Mouse (Mus musculus) right cerebral cortex, postnatal 4 days (tissue): ENCODE measurements at regions not wholly inside any gene's neighbourhood (a gene's known extent, or its start where the extent isn't known, plus 50 kb on each side); places are given as distances from the start of the nearest gene placed in this dataset.

Source experiments
- DNase-seq: peaks from one replicate; pipeline ENCODE4 v3.0.0-alpha.2; 2022

- no peak for DNase-seq
Observed at GRCm38 (mm10) chr3:148658368-148658767, 332.0 kb downstream of the Adgrl2 start.

- DNase-seq, result no peak
Observed at GRCm38 (mm10) chr3:148656187-148656586, 334.2 kb downstream of the Adgrl2 start.

- no peak for DNase-seq
Observed at GRCm38 (mm10) chr3:148650241-148650640, 340.1 kb downstream of the Adgrl2 start.

GRCm38 (mm10) chr3:148644924-148645323 lies 345.4 kb downstream of the Adgrl2 start:
- no peak for DNase-seq

GRCm38 (mm10) chr3:148641581-148641980 lies 348.8 kb downstream of the Adgrl2 start:
- no peak for DNase-seq

- no peak for DNase-seq
Observed at GRCm38 (mm10) chr3:148640680-148641101, 349.7 kb downstream of the Adgrl2 start.

GRCm38 (mm10) chr3:148635101-148635500 lies 355.3 kb downstream of the Adgrl2 start:
- DNase-seq, result no peak

GRCm38 (mm10) chr3:148634352-148634751 lies 356.0 kb downstream of the Adgrl2 start:
- no peak for DNase-seq

- no peak for DNase-seq
Observed at GRCm38 (mm10) chr3:148633291-148633690, 357.1 kb downstream of the Adgrl2 start.

GRCm38 (mm10) chr3:148632449-148632848 lies 357.9 kb downstream of the Adgrl2 start:
- DNase-seq, result no peak

GRCm38 (mm10) chr3:148631415-148632192 lies 358.8 kb downstream of the Adgrl2 start:
- DNase-seq, result peak; percentile 10

GRCm38 (mm10) chr3:148630865-148631264 lies 359.5 kb downstream of the Adgrl2 start:
- no peak for DNase-seq

- no peak for DNase-seq
Observed at GRCm38 (mm10) chr3:148614971-148615671, 375.2 kb downstream of the Adgrl2 start.

GRCm38 (mm10) chr3:148613443-148613842 lies 376.9 kb downstream of the Adgrl2 start:
- DNase-seq, result no peak

GRCm38 (mm10) chr3:148603276-148603675 lies 387.1 kb downstream of the Adgrl2 start:
- DNase-seq, result no peak

GRCm38 (mm10) chr3:148602730-148603255 lies 387.6 kb downstream of the Adgrl2 start:
- DNase-seq, result no peak

- no peak for DNase-seq
Observed at GRCm38 (mm10) chr3:148595561-148595960, 394.8 kb downstream of the Adgrl2 start.

- DNase-seq, result no peak
Observed at GRCm38 (mm10) chr3:148589556-148589955, 400.8 kb downstream of the Adgrl2 start.

- no peak for DNase-seq
Observed at GRCm38 (mm10) chr3:148575735-148576134, 414.6 kb downstream of the Adgrl2 start.

- DNase-seq, result no peak
Observed at GRCm38 (mm10) chr3:148572493-148572892, 417.9 kb downstream of the Adgrl2 start.

GRCm38 (mm10) chr3:148564716-148565115 lies 425.6 kb downstream of the Adgrl2 start:
- DNase-seq, result no peak

GRCm38 (mm10) chr3:148561211-148561610 lies 429.1 kb downstream of the Adgrl2 start:
- no peak for DNase-seq

- DNase-seq, result no peak
Observed at GRCm38 (mm10) chr3:148559752-148560460, 430.4 kb downstream of the Adgrl2 start.
